ENCODE assay signal across 8 mouse cellular contexts in genomic region chr11:47987893-47988267, GRCm38 (mm10). TPM values are rescaled to one million over a fixed set of nuclear protein-coding genes. Genes with fewer than 3 reads are reported as not detected.
DNase-seq lines count a peak whose midpoint lies in the region; ATAC-seq lines count a peak whose summit lies in the region.

No protein-coding gene starts in this region.

- H3K4me2 ChIP-seq in neural tube, embryonic 11.5 days (ENCODE audit: low read depth) = peak overlapping the region; percentile 93
- H3K4me2 ChIP-seq in limb, embryonic 11.5 days (ENCODE audit: low read depth, severe bottlenecking) = peak overlapping the region; percentile 98
- peak overlapping the region; percentile 81 for H3K4me2 ChIP-seq in stomach, embryonic 16.5 days (ENCODE audit: low read depth, low read length)

- WGBS in neural tube, embryonic 11.5 days = 14% methylated on average over 12 of the region's 12 CpGs
- 16% methylated on average over 12 of the region's 12 CpGs for WGBS in limb, embryonic 11.5 days
- WGBS in stomach, embryonic 16.5 days = 12% methylated on average over 12 of the region's 12 CpGs

- peak overlapping the region; percentile 68 for H3K4me3 ChIP-seq in neural tube, embryonic 11.5 days (ENCODE audit: low read depth, low read length)
- H3K4me3 ChIP-seq in limb, embryonic 11.5 days (ENCODE audit: low read depth, low read length) = peak overlapping the region; percentile 63
- peak overlapping the region; percentile 58 for H3K4me3 ChIP-seq in stomach, embryonic 16.5 days (replicated peaks; ENCODE audit: low read length)

- peak overlapping the region; percentile 75 for H3K9ac ChIP-seq in neural tube, embryonic 11.5 days (ENCODE audit: low read length)
- no peak overlapping the region for H3K9ac ChIP-seq in limb, embryonic 11.5 days (ENCODE audit: low read length)
- peak overlapping the region; percentile 75 for H3K9ac ChIP-seq in stomach, embryonic 16.5 days (ENCODE audit: low read length)

- no peaks in the 10 kb centered on the region for H3K4me1 ChIP-seq in neural tube, embryonic 11.5 days (ENCODE audit: control insufficient read depth, insufficient read depth, low read length)
- H3K4me1 ChIP-seq in limb, embryonic 11.5 days (ENCODE audit: control insufficient read depth, insufficient read depth, low read length) = 0 out of 2 replicates have a peak, but pooled peaks cover 2% of the 10 kb centered on the region
- no peaks in the 10 kb centered on the region for H3K4me1 ChIP-seq in stomach, embryonic 16.5 days (ENCODE audit: control insufficient read depth, insufficient read depth, low read length)

- H3K27me3 ChIP-seq in neural tube, embryonic 11.5 days (ENCODE audit: control insufficient read depth, insufficient read depth, low read length) = peaks cover 8% of the 10 kb centered on the region; the same call in 1 of the 2 replicates
- peaks cover 19% of the 10 kb centered on the region for H3K27me3 ChIP-seq in limb, embryonic 11.5 days (ENCODE audit: control insufficient read depth, insufficient read depth, low read length)
- H3K27me3 ChIP-seq in stomach, embryonic 16.5 days (ENCODE audit: control insufficient read depth, insufficient read depth, low read length) = peaks cover 3% of the 10 kb centered on the region

- DNase-seq in embryo, embryonic 11 days = peak; percentile 4
- no peak for DNase-seq in embryo, embryonic 10 days (ENCODE audit: low spot score)
- DNase-seq in neural tube, embryonic 11.5 days (ENCODE audit: low spot score) = peak; percentile 12
- no peak for DNase-seq in neural tube, embryonic 10.5 days (ENCODE audit: extremely low spot score, low spot score)
- DNase-seq in limb, embryonic 11.5 days (ENCODE audit: low spot score) = peak; percentile 21
- DNase-seq in c-Kit-positive CD71-positive TER-119-positive erythroid progenitor cells, embryonic 14.5 days (ENCODE audit: low spot score) = no peak

- no peak for ATAC-seq in neural tube, embryonic 11.5 days (ENCODE audit: insufficient read depth, low FRiP score, low TSS enrichment)
- ATAC-seq in limb, embryonic 11.5 days (ENCODE audit: insufficient number of reproducible peaks, low FRiP score, low TSS enrichment, low read depth) = no peak
- ATAC-seq in stomach, embryonic 16.5 days (ENCODE audit: insufficient read depth, low FRiP score) = no peak
- no peak for ATAC-seq in inflammation-experienced regulatory T-cells, adult 6 months

- H3K9me3 ChIP-seq in neural tube, embryonic 11.5 days (ENCODE audit: control insufficient read depth, low read length) = no peaks in the 10 kb centered on the region
- H3K9me3 ChIP-seq in limb, embryonic 11.5 days (ENCODE audit: control insufficient read depth, low read length) = no peaks in the 10 kb centered on the region
- no peaks in the 10 kb centered on the region for H3K9me3 ChIP-seq in stomach, embryonic 16.5 days (replicated peaks; ENCODE audit: control insufficient read depth, low read length)

- H3K27ac ChIP-seq in neural tube, embryonic 11.5 days (ENCODE audit: low read depth, low read length) = no peak overlapping the region
- no peak overlapping the region for H3K27ac ChIP-seq in limb, embryonic 11.5 days (replicated peaks; ENCODE audit: low read depth, low read length)
- no peak overlapping the region for H3K27ac ChIP-seq in stomach, embryonic 16.5 days (ENCODE audit: low read length)

- H3K36me3 ChIP-seq in neural tube, embryonic 11.5 days (ENCODE audit: control insufficient read depth, insufficient read depth, low read length) = no peaks in the 10 kb centered on the region
- H3K36me3 ChIP-seq in limb, embryonic 11.5 days (ENCODE audit: control insufficient read depth, insufficient read depth, low read length) = no peaks in the 10 kb centered on the region
- H3K36me3 ChIP-seq in stomach, embryonic 16.5 days (ENCODE audit: control insufficient read depth, insufficient read depth, low read length) = no peaks in the 10 kb centered on the region

RNA-seq across cellular contexts. Expression of gene Sgcd, which starts 0.9 kb away (rescaled TPM):
- polyA plus RNA-seq in neural tube, embryonic 11.5 days (2014; fragmentation: Nextera tagmentation; extraction: Ambion mirVana) = 1.5 and 2.3 TPM in 2 replicates
- 4.7 and 5.3 TPM in 2 replicates for polyA plus RNA-seq in limb, embryonic 11.5 days (2014; fragmentation: Nextera tagmentation; extraction: Ambion mirVana)
- 3.8 and 4.4 TPM in 2 replicates for polyA plus RNA-seq in stomach, embryonic 16.5 days (2015; fragmentation: Nextera tagmentation; extraction: Ambion mirVana)
- not detected for polyA plus RNA-seq in inflammation-experienced regulatory T-cells, adult 6 months (2017; shearing (Covaris generic))

Comparison
In these comparisons a context has a peak if more than half of its experiments do, and no peak if none do; other contexts are left out.
1. DNase-seq: peak in embryo, embryonic 11 days (single experiment), neural tube, embryonic 11.5 days (single experiment) and limb, embryonic 11.5 days (single experiment); none in embryo, embryonic 10 days (single experiment), neural tube, embryonic 10.5 days (single experiment) and c-Kit-positive CD71-positive TER-119-positive erythroid progenitor cells, embryonic 14.5 days (single experiment).
2. Peak in every context shown above with its lines, with median percentiles within 50 percentile points of each other: H3K4me2 ChIP-seq and H3K4me3 ChIP-seq.